Mouse (Mus musculus) lung, postnatal 0 days (tissue): ENCODE data around the gene Olfr159.

Source experiments
- CTCF ChIP-seq: IDR thresholded peaks from 2 replicates; pipeline ENCODE4 v1.5.1; 2016; ENCODE audit warnings: antibody characterized with exemption, mild to moderate bottlenecking
- EP300 ChIP-seq: IDR thresholded peaks from 2 replicates; pipeline ENCODE4 v1.6.1; 2016; ENCODE audit warnings: antibody characterized with exemption, mild to moderate bottlenecking, control low read depth

DNA sequence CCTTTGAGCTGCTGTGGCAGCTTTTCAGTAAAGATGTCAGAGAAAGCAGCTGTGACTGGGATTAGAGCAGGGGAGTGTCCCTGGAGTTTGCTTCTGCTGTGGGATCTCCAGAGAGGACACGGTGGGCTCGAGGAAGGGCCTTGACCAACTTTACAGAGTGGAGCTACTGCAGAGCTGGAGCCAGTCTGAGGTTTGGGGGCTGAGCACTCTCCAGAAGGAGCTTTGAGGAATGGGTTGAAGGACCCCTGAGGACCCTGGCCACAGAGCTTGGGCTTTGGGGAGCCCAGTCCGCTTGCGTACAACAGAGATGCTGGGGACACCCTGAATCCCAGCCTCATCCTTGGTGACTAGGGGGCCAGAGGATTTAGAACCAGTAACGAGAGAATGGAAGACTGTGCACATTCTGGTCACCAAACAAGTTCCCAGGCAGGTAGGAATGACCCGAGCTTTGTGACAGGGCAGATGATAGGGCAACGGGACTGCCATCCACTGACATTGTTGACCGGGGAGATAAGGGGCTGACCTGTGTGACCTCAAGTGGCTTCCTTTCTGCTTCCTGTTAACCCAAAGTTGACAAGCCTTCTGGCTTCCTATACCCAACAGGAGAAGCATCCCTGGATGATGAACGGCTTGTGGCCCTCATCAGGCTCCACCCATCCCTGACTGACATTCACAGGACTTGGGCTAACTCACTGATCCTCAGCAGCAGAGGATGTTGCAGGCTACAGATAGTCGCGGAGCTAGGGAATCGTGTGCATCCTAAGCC is 44.4 kb downstream of the Olfr159 start:
- TF ChIP-seq CTCF: no peak
- TF ChIP-seq EP300: no peak
